Mouse (Mus musculus) left cerebral cortex, postnatal 14 days (tissue): ENCODE measurements at regions not wholly inside any gene's neighbourhood (a gene's known extent, or its start where the extent isn't known, plus 50 kb on each side); places are given as distances from the start of the nearest gene placed in this dataset.
A peak's percentile ranks its signal among the peaks of the same experiment; 100 is the strongest.

Experiments
- DNase-seq, 2 experiments: peaks; one replicate each; pipeline ENCODE4 v3.0.0; 2021 to 2022; ENCODE audit warnings: low spot score in 2 of 2, mixed read lengths in 1 of 2
- intact Hi-C: fragments of 180-260 bp; cut with DNase I; formaldehyde crosslinking; loops from one replicate; pipeline ENCODE4 v1.15.1; 2025

- no peak for DNase-seq
- intact Hi-C loops, result no loop called here
Measured at GRCm38 (mm10) chr6:93192980-93193379, 249.7 kb upstream of the Adamts9 start.

GRCm38 (mm10) chr6:93190986-93191385, 247.7 kb upstream of the Adamts9 start:
- intact Hi-C loops, result no loop called here
- DNase-seq, result no peak

- intact Hi-C loops, result no loop called here
- DNase-seq, result peak in 1 of 2 experiments; percentile 19
Measured at GRCm38 (mm10) chr6:93168526-93168925, 225.2 kb upstream of the Adamts9 start.

- no peak for DNase-seq
- intact Hi-C loops, result no loop called here
Measured at GRCm38 (mm10) chr6:93167281-93167680, 224.0 kb upstream of the Adamts9 start.

- DNase-seq, result no peak
- intact Hi-C loops, result no loop called here
Measured at GRCm38 (mm10) chr6:93165942-93166341, 222.7 kb upstream of the Adamts9 start.

GRCm38 (mm10) chr6:93152431-93153208, 209.3 kb upstream of the Adamts9 start:
- intact Hi-C loops, result no loop called here
- no peak for DNase-seq

- intact Hi-C loops, result no loop called here
- no peak for DNase-seq
Measured at GRCm38 (mm10) chr6:93150531-93150930, 207.2 kb upstream of the Adamts9 start.

GRCm38 (mm10) chr6:93149956-93150355, 206.7 kb upstream of the Adamts9 start:
- DNase-seq, result no peak
- intact Hi-C loops, result no loop called here

- peak; percentile 49 to 69 for DNase-seq
- intact Hi-C loops, result no loop called here
Measured at GRCm38 (mm10) chr6:93140331-93140731, 197.0 kb upstream of the Adamts9 start.

- intact Hi-C loops, result no loop called here
- no peak for DNase-seq
Measured at GRCm38 (mm10) chr6:93133940-93134339, 190.6 kb upstream of the Adamts9 start.

GRCm38 (mm10) chr6:93130946-93131685, 187.8 kb upstream of the Adamts9 start:
- DNase-seq, result no peak
- intact Hi-C loops, result no loop called here

- DNase-seq, result no peak
- intact Hi-C loops, result no loop called here
Measured at GRCm38 (mm10) chr6:93119482-93119881, 176.2 kb upstream of the Adamts9 start.

GRCm38 (mm10) chr6:93113361-93113760, 170.1 kb upstream of the Adamts9 start:
- intact Hi-C loops, result no loop called here
- DNase-seq, result no peak

- intact Hi-C loops, result no loop called here
- DNase-seq, result no peak
Measured at GRCm38 (mm10) chr6:93094730-93095360, 151.6 kb upstream of the Adamts9 start.

- intact Hi-C loops, result no loop called here
- peak; percentile 7 to 12 for DNase-seq
Measured at GRCm38 (mm10) chr6:93093770-93094169, 150.5 kb upstream of the Adamts9 start.

GRCm38 (mm10) chr6:93087329-93087728, 144.0 kb upstream of the Adamts9 start:
- intact Hi-C loops, result no loop called here
- DNase-seq, result no peak

GRCm38 (mm10) chr6:93084286-93084685, 141.0 kb upstream of the Adamts9 start:
- intact Hi-C loops, result no loop called here
- no peak for DNase-seq

GRCm38 (mm10) chr6:93083716-93084115, 140.4 kb upstream of the Adamts9 start:
- intact Hi-C loops, result no loop called here
- no peak for DNase-seq

- intact Hi-C loops, result no loop called here
- DNase-seq, result no peak
Measured at GRCm38 (mm10) chr6:93082205-93082604, 138.9 kb upstream of the Adamts9 start.

- intact Hi-C loops, result no loop called here
Measured at GRCm38 (mm10) chr6:93076681-93077080, 133.4 kb upstream of the Adamts9 start.

More at GRCm38 (mm10) chr6:93076681-93077080, 133.4 kb upstream of the Adamts9 start:
- no peak for DNase-seq
